Mouse (Mus musculus) liver, embryonic 11.5 days (tissue): Measurements from ENCODE around the gene Casd1. TPM values are rescaled to one million over a fixed set of nuclear protein-coding genes. Genes with fewer than 3 reads are reported as not detected.
"Not testable (repeated sequence)": the region's sequence is repeated elsewhere in the genome, so short reads cannot be mapped to it uniquely, and the experiment has no call there.

Experiments
- ATAC-seq: fragments of 200-750 bp; cut with Nextera tagmentation; replicated peaks from 2 replicates; pipeline ENCODE4 v1.8.0; 2017; ENCODE audit warnings: moderate number of reproducible peaks, mild to moderate bottlenecking, moderate TSS enrichment, moderate library complexity; ENCODE audit not compliant: low FRiP score
- DNase-seq: peaks from one replicate; pipeline ENCODE4 v3.0.0-alpha.2; 2017; ENCODE audit warnings: low spot score
- H3K27ac ChIP-seq: fragments of 300-500 bp; sonication (generic); 2 replicates; pipeline ENCODE4 v1.5.1; 2014; ENCODE audit warnings: mild to moderate bottlenecking, low read depth, low read length, control low read depth
- H3K27me3 ChIP-seq: fragments of 300-500 bp; sonication (generic); replicated peaks from 2 replicates; pipeline ENCODE4 v1.6.1; 2014; ENCODE audit warnings: low read length, mixed read lengths; ENCODE audit not compliant: control insufficient read depth, insufficient read depth
- H3K36me3 ChIP-seq: fragments of 300-500 bp; sonication (generic); 2 replicates; pipeline ENCODE4 v1.6.1; 2014; ENCODE audit warnings: mild to moderate bottlenecking, low read length, moderate library complexity, mixed read lengths; ENCODE audit not compliant: control insufficient read depth, insufficient read depth
- H3K4me1 ChIP-seq: fragments of 300-500 bp; sonication (generic); replicated peaks from 2 replicates; pipeline ENCODE4 v1.6.1; 2014; ENCODE audit warnings: low read length, mixed read lengths; ENCODE audit not compliant: control insufficient read depth, insufficient read depth
- H3K4me2 ChIP-seq: fragments of 300-500 bp; sonication (generic); 2 replicates; pipeline ENCODE4 v1.6.1; 2014; ENCODE audit warnings: mild to moderate bottlenecking, control low read depth, moderate library complexity
- H3K4me3 ChIP-seq: fragments of 300-500 bp; sonication (generic); 2 replicates; pipeline ENCODE4 v1.5.1; 2014; ENCODE audit warnings: low read depth, low read length, control low read depth
- H3K9ac ChIP-seq: fragments of 300-500 bp; sonication (generic); 2 replicates; pipeline ENCODE4 v1.6.1; 2014; ENCODE audit warnings: low read depth, low read length, control low read depth
- H3K9me3 ChIP-seq: fragments of 300-500 bp; sonication (generic); 2 replicates; pipeline ENCODE4 v1.6.1; 2016; ENCODE audit warnings: low read length, inconsistent platforms, mixed read lengths; ENCODE audit not compliant: control insufficient read depth
- WGBS: fragments of 180-500 bp; shearing (Covaris S2); extraction: QIAGEN DNeasy Blood & Tissue Kit; methylation state at CpG from one replicate; pipeline ENCODE4 v1.1.7; 2014; 5-methylcytosine and 5-hydroxymethylcytosine counted together
- polyA plus RNA-seq: library from polyadenylated mRNA; unstranded; fragments of >200 nt; fragmentation: Nextera tagmentation; extraction: Ambion mirVana; gene quantifications from 2 replicates; pipeline ENCODE4 v1.2.1, GENCODE M21; 2014

Casd1 gene
- polyA plus RNA-seq, 1 experiment from 2014 or later = 29.4 TPM

DNA sequence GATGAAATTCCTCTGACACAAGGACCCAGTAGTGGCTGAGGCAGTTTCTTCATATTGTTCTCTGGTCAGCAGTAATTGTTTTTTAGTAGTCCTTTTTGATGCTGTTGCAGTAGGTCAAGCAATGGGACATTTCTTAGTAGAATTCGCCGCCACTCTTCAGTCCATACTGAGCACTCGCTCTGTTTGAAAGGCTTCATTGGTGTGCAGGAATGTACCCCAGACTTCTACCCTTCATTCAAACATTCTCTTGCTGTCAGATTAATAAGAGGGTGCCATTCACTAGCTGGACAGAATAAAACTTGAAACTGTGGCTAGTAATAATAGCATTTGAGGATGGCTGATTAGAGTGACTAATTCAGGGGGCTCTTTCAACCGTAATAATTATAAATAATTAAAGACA, 32.5 kb downstream of the Casd1 start:
- 93% methylated on average over 4 of the region's 4 CpGs for WGBS
- DNase-seq = no peak

DNA sequence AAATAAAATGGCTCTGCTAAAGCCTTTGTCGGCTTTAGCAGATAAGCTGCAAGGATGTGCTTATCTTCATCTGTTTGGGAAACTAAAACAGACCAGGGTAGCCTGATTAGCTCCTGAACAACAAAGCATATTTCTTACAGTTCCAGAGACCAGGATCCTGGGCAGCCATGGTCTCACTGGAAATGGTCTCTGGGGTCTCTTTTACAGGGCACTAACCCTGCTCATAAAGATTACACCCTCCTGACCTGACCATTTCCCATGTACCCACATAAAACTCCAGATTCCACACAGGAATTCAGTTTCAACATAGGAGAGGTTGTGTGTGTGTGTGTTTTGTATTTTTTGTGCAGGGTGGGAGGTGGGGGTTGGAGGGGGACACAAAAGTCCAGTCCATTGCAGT, 34.2 kb downstream of the Casd1 start:
- DNase-seq (no peak), ATAC-seq (no peak)
- no peaks in the 10 kb centered on the region for H3K27me3 ChIP-seq
- WGBS = 32% methylated on average over 1 of the region's 1 CpGs
- H3K36me3 ChIP-seq = no peaks in the 10 kb centered on the region
- H3K9me3 ChIP-seq = no peaks in the 10 kb centered on the region
- H3K4me2 ChIP-seq = no peak overlapping the region
- H3K4me3 ChIP-seq = no peak overlapping the region
- H3K4me1 ChIP-seq = no peaks in the 10 kb centered on the region
- no peak overlapping the region for H3K27ac ChIP-seq
- H3K9ac ChIP-seq = no peak overlapping the region

More for the DNA sequence above, 32.5 kb downstream of the Casd1 start:
- H3K27me3 ChIP-seq = no peaks in the 10 kb centered on the region
- no peaks in the 10 kb centered on the region for H3K4me1 ChIP-seq
- no peak overlapping the region for H3K4me3 ChIP-seq
- H3K9ac ChIP-seq = no peak overlapping the region
- ATAC-seq = no peak
- no peak overlapping the region for H3K4me2 ChIP-seq
- H3K9me3 ChIP-seq = no peaks in the 10 kb centered on the region
- no peaks in the 10 kb centered on the region for H3K36me3 ChIP-seq
- H3K27ac ChIP-seq = no peak overlapping the region

GRCm38 (mm10) chr6:4642068-4642467, 41.4 kb downstream of the Casd1 start:
- no peak overlapping the region for H3K9ac ChIP-seq
- no peaks in the 10 kb centered on the region for H3K4me1 ChIP-seq
- H3K9me3 ChIP-seq = no peaks in the 10 kb centered on the region
- 77% methylated on average over 7 of the region's 7 CpGs for WGBS
- no peaks in the 10 kb centered on the region for H3K36me3 ChIP-seq
- no peak overlapping the region for H3K4me2 ChIP-seq
- no peak for DNase-seq
- no peak overlapping the region for H3K27ac ChIP-seq
- ATAC-seq = no peak
- no peaks in the 10 kb centered on the region for H3K27me3 ChIP-seq
- no peak overlapping the region for H3K4me3 ChIP-seq

- Histone ChIP-seq H3K4me2 (no peak overlapping the region), H3K4me1 (no peaks in the 10 kb centered on the region), H3K27ac (no peak overlapping the region), H3K27me3 (no peaks in the 10 kb centered on the region), H3K9ac (no peak overlapping the region), H3K9me3 (no peaks in the 10 kb centered on the region), H3K4me3 (no peak overlapping the region), H3K36me3 (no peaks in the 10 kb centered on the region)
- 40% methylated on average over 3 of the region's 3 CpGs for WGBS
- no peak for DNase-seq
- ATAC-seq = no peak
These were observed 46.7 kb downstream of the Casd1 start for GRCm38 (mm10) chr6:4647351-4647750.

- Histone ChIP-seq H3K9me3 (no peaks in the 10 kb centered on the region), H3K27me3 (no peaks in the 10 kb centered on the region), H3K36me3 (no peaks in the 10 kb centered on the region), H3K4me3 (no peak overlapping the region), H3K4me2 (no peak overlapping the region), H3K27ac (no peak overlapping the region), H3K9ac (no peak overlapping the region), H3K4me1 (no peaks in the 10 kb centered on the region)
- ATAC-seq = no peak
- WGBS = 78% methylated on average over 8 of the region's 8 CpGs
- DNase-seq = no peak
These were observed 52.0 kb downstream of the Casd1 start for GRCm38 (mm10) chr6:4652596-4653134.

- not testable (repeated sequence) for ATAC-seq, DNase-seq, H3K27me3 ChIP-seq, H3K9ac ChIP-seq, H3K4me3 ChIP-seq, H3K4me2 ChIP-seq, H3K4me1 ChIP-seq, H3K27ac ChIP-seq, H3K36me3 ChIP-seq, H3K9me3 ChIP-seq
- 91% methylated on average over 12 of the region's 12 CpGs for WGBS
These were observed 53.1 kb downstream of the Casd1 start for GRCm38 (mm10) chr6:4653741-4654140.

- WGBS = 33% methylated on average over 5 of the region's 5 CpGs
- Histone ChIP-seq H3K4me1 (no peaks in the 10 kb centered on the region), H3K36me3 (no peaks in the 10 kb centered on the region), H3K27me3 (no peaks in the 10 kb centered on the region), H3K9ac (no peak overlapping the region), H3K4me3 (no peak overlapping the region), H3K27ac (no peak overlapping the region), H3K4me2 (no peak overlapping the region), H3K9me3 (no peaks in the 10 kb centered on the region)
- DNase-seq = no peak
- ATAC-seq = no peak
These were observed 54.8 kb downstream of the Casd1 start for GRCm38 (mm10) chr6:4655466-4655865.

GRCm38 (mm10) chr6:4655924-4656323, 55.3 kb downstream of the Casd1 start:
- Histone ChIP-seq H3K4me2 (no peak overlapping the region), H3K4me3 (no peak overlapping the region), H3K4me1 (no peaks in the 10 kb centered on the region), H3K9ac (no peak overlapping the region), H3K27ac (no peak overlapping the region), H3K36me3 (no peaks in the 10 kb centered on the region), H3K9me3 (no peaks in the 10 kb centered on the region), H3K27me3 (no peaks in the 10 kb centered on the region)
- ATAC-seq = no peak
- no peak for DNase-seq
- 90% methylated on average over 4 of the region's 4 CpGs for WGBS

- no peak for ATAC-seq
- no peak overlapping the region for H3K4me2 ChIP-seq
- H3K9me3 ChIP-seq = no peaks in the 10 kb centered on the region
- H3K4me1 ChIP-seq = no peaks in the 10 kb centered on the region
- no peak overlapping the region for H3K9ac ChIP-seq
- H3K27me3 ChIP-seq = no peaks in the 10 kb centered on the region
- no peak overlapping the region for H3K4me3 ChIP-seq
- 80% methylated on average over 13 of the region's 13 CpGs for WGBS
- H3K27ac ChIP-seq = no peak overlapping the region
- no peak for DNase-seq
- no peaks in the 10 kb centered on the region for H3K36me3 ChIP-seq
These were observed 58.2 kb downstream of the Casd1 start for GRCm38 (mm10) chr6:4658861-4659260.
